Mouse (Mus musculus) myocyte (in vitro differentiated cells): Measurements from ENCODE around the gene Sugt1. TPM values are rescaled to one million over a fixed set of nuclear protein-coding genes. Genes with fewer than 3 reads are reported as not detected.

Source experiments
- H3K27me3 ChIP-seq: one replicate; pipeline ENCODE4 v1.6.1; 2011; ENCODE audit not compliant: control insufficient read depth, insufficient read depth, insufficient read length
- H3K36me3 ChIP-seq: one replicate; pipeline ENCODE4 v1.6.1; 2011; ENCODE audit not compliant: control insufficient read depth, insufficient read depth
- H3K4me2 ChIP-seq: one replicate; pipeline ENCODE4 v1.6.1; 2011; ENCODE audit warnings: low read depth, control low read depth
- H3K4me3 ChIP-seq: one replicate; pipeline ENCODE4 v1.5.1; 2011; ENCODE audit warnings: mild to moderate bottlenecking, control low read depth, moderate library complexity
- H3K79me2 ChIP-seq: one replicate; pipeline ENCODE4 v1.6.1; 2011; ENCODE audit not compliant: control insufficient read depth, insufficient read depth
- H3ac ChIP-seq: one replicate; pipeline ENCODE4 v1.6.1; 2011; ENCODE audit not compliant: control insufficient read depth, insufficient read length
- CEBPB ChIP-seq: IDR thresholded peaks from 2 replicates; pipeline ENCODE4 v1.6.1; 2011; ENCODE audit warnings: mild to moderate bottlenecking, moderate library complexity; ENCODE audit not compliant: poor library complexity, insufficient read depth, severe bottlenecking
- E2F4 ChIP-seq: IDR thresholded peaks from one replicate; pipeline ENCODE4 v1.6.1; 2011; ENCODE audit warnings: mild to moderate bottlenecking, control low read depth, moderate library complexity; ENCODE audit not compliant: insufficient read depth
- MAX ChIP-seq: IDR thresholded peaks from one replicate; pipeline ENCODE4 v1.6.1; 2011; ENCODE audit warnings: low read depth, mild to moderate bottlenecking, control low read depth
- MYOD1 ChIP-seq, 3 experiments: IDR thresholded peaks; one replicate each; pipeline ENCODE4 v1.6.1; 2011; ENCODE audit warnings: control low read depth in 2 of 3, low read depth in 2 of 3, mild to moderate bottlenecking in 2 of 3, moderate library complexity in 1 of 3; ENCODE audit not compliant: insufficient read length in 2 of 3, control insufficient read depth in 1 of 3
- MYOG ChIP-seq, 3 experiments: IDR thresholded peaks; one replicate each; pipeline ENCODE4 v1.6.1; 2011; ENCODE audit warnings: control low read depth in 2 of 3, low read depth in 2 of 3, mild to moderate bottlenecking in 2 of 3; ENCODE audit not compliant: insufficient read length in 2 of 3, control insufficient read depth in 1 of 3, insufficient read depth in 1 of 3
- POLR2A ChIP-seq: IDR thresholded peaks from one replicate; pipeline ENCODE4 v1.6.1; 2011; ENCODE audit warnings: low read depth, mild to moderate bottlenecking, control low read depth, moderate library complexity; ENCODE audit not compliant: insufficient read length
- POLR2AphosphoS2 ChIP-seq: IDR thresholded peaks from one replicate; pipeline ENCODE4 v1.6.1; 2011; ENCODE audit warnings: low read depth, control low read depth; ENCODE audit not compliant: insufficient read length
- REST ChIP-seq: IDR thresholded peaks from one replicate; pipeline ENCODE4 v1.6.1; 2011; ENCODE audit warnings: mild to moderate bottlenecking, control low read depth, moderate library complexity; ENCODE audit not compliant: insufficient read depth, insufficient read length
- SRF ChIP-seq: IDR thresholded peaks from one replicate; pipeline ENCODE4 v1.6.1; 2011; ENCODE audit warnings: low read depth; ENCODE audit not compliant: control insufficient read depth, insufficient read length
- TCF12 ChIP-seq: IDR thresholded peaks from one replicate; pipeline ENCODE4 v1.6.1; 2011; ENCODE audit warnings: mild to moderate bottlenecking, control low read depth; ENCODE audit not compliant: poor library complexity, insufficient read depth, severe bottlenecking
- TCF3 ChIP-seq: IDR thresholded peaks from one replicate; pipeline ENCODE4 v1.6.1; 2011; ENCODE audit warnings: low read depth, control low read depth; ENCODE audit not compliant: insufficient read length
- USF1 ChIP-seq: IDR thresholded peaks from one replicate; pipeline ENCODE4 v1.6.1; 2011; ENCODE audit warnings: low read depth, mild to moderate bottlenecking, control low read depth, moderate library complexity
- polyA plus RNA-seq: library from polyadenylated mRNA; unstranded; fragments of >200 nt; fragmentation: generic; extraction: Trizol; gene quantifications from one replicate; pipeline ENCODE4 v1.2.1, GENCODE M21; 2012; ENCODE audit warnings: missing spikeins

Gene Sugt1
- polyA plus RNA-seq, 1 experiment = 65.4 TPM

DNA sequence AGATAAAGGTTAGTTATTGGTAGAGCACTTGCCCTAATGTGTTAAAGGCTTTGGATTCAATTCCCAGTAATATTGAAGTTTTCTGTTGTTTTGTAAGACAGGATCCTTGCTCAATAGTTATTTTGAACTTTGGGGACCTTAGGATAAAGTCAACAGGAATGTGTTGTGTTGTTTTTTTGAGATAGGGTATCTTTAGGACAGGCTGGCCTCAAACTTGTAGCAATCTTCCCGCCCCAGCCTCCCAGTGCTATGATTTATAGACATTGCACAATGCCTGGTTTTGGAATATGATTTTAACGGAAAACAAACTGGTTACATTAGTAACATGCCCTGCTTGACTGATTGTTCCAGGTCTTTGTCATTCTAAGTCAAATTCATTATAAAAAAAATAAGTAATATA is 45.7 kb downstream of the Sugt1 start:
- Histone ChIP-seq H3K27me3 (no peaks in the 10 kb centered on the region), H3ac (no peak overlapping the region), H3K4me2 (no peak overlapping the region), H3K79me2 (no peaks in the 10 kb centered on the region), H3K36me3 (peaks cover 22% of the 10 kb centered on the region), H3K4me3 (no peak overlapping the region)
- no peak for TF ChIP-seq E2F4
- TF ChIP-seq USF1 = no peak
- no peak for TF ChIP-seq TCF3
- TF ChIP-seq MYOG (IDR thresholded peaks at IDR 0.05; ENCODE audit: control insufficient read depth in 1 of 3, insufficient read depth in 1 of 3, insufficient read length in 2 of 3, low read depth in 2 of 3) = no peak
- no peak for TF ChIP-seq MYOD1 (IDR thresholded peaks at IDR 0.05; ENCODE audit: control insufficient read depth in 1 of 3, insufficient read length in 2 of 3, low read depth in 2 of 3)
- TF ChIP-seq MAX = no peak
- no peak for TF ChIP-seq TCF12
- TF ChIP-seq SRF = no peak
- no peak for TF ChIP-seq CEBPB
- TF ChIP-seq POLR2AphosphoS2 = no peak
- TF ChIP-seq POLR2A = no peak
- TF ChIP-seq REST = no peak

DNA sequence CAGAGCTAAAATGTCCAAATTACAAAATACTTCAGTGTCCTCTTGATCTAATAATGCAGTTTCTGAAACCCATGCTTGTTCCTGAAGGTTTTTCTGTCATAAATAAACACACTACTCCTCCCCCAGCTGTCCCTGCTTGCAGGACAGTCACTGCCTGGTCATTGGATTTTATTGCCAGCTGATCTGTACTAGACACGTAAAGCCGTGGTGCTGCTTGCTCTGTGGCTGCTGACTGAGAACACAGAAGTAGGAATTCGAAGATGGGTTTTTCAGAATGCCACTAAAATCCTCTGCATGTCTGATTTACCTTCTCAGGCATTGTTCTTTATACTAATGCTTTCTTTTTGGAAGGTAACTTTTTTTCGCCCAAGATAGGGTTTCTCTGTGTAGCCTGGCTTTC is 49.3 kb downstream of the Sugt1 start:
- no peaks in the 10 kb centered on the region for H3K36me3 ChIP-seq
- H3ac ChIP-seq = no peak overlapping the region
- no peaks in the 10 kb centered on the region for H3K79me2 ChIP-seq
- H3K4me3 ChIP-seq = no peak overlapping the region
- peaks cover 3% of the 10 kb centered on the region for H3K27me3 ChIP-seq
- H3K4me2 ChIP-seq = no peak overlapping the region
- TF ChIP-seq TCF12 (no peak), MYOD1 (IDR thresholded peaks at IDR 0.05; ENCODE audit: control insufficient read depth in 1 of 3, insufficient read length in 2 of 3, low read depth in 2 of 3) (no peak), MYOG (IDR thresholded peaks at IDR 0.05; ENCODE audit: control insufficient read depth in 1 of 3, insufficient read depth in 1 of 3, insufficient read length in 2 of 3, low read depth in 2 of 3) (no peak), POLR2AphosphoS2 (no peak), POLR2A (no peak), E2F4 (no peak), REST (no peak), USF1 (no peak), SRF (no peak), TCF3 (no peak), MAX (no peak), CEBPB (no peak)

DNA sequence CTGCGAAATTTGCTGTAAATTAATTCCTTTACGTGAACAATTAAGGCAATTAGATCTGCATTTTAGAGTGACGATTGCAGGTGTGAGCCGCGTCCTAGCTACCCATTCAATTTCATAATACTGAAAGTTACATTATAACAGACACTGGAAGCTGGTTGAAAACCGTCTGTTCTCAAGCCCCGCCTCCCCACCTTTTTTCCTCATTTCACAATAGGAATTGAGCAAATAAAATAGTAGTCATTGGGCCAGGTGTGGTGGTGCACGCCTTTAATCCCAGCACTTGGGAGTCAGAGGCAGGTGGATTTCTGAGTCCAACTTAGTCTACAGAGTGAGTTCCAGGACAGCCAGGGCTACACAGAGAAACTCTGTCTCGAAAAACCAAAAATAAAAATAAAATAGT is 54.6 kb downstream of the Sugt1 start:
- Histone ChIP-seq H3K27me3 (peaks cover 14% of the 10 kb centered on the region), H3K4me3 (no peak overlapping the region), H3K79me2 (no peaks in the 10 kb centered on the region), H3K36me3 (no peaks in the 10 kb centered on the region), H3K4me2 (no peak overlapping the region), H3ac (no peak overlapping the region)
- TF ChIP-seq POLR2AphosphoS2 = no peak
- TF ChIP-seq TCF3 = no peak

DNA sequence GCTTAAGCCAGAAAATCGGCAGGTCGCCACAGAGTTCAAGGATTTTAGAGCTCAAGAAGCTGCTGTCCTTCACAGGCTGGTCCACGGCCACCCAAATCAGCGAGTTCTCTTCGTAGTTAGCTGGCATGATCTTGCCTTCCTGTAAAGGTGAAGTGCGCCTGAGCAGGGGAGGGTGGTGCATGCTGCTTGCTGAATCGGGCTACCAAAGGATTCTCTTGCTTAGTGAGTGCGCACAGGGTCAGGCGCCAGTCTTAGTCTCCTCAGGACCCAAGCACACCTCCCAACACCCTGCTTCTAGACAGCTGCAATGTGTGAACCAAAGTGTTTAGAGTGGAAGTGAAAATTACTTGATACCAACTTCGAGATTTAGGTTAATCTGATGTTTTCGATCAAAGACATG is 57.9 kb downstream of the Sugt1 start:
- H3K4me3 ChIP-seq = no peak overlapping the region
- no peak overlapping the region for H3ac ChIP-seq
- H3K36me3 ChIP-seq = no peaks in the 10 kb centered on the region
- TF ChIP-seq TCF12 (no peak), TCF3 (no peak), POLR2A (no peak), CEBPB (no peak), REST (no peak), USF1 (no peak)
- H3K4me2 ChIP-seq = no peak overlapping the region
- H3K27me3 ChIP-seq = peaks cover 19% of the 10 kb centered on the region
- no peaks in the 10 kb centered on the region for H3K79me2 ChIP-seq

DNA sequence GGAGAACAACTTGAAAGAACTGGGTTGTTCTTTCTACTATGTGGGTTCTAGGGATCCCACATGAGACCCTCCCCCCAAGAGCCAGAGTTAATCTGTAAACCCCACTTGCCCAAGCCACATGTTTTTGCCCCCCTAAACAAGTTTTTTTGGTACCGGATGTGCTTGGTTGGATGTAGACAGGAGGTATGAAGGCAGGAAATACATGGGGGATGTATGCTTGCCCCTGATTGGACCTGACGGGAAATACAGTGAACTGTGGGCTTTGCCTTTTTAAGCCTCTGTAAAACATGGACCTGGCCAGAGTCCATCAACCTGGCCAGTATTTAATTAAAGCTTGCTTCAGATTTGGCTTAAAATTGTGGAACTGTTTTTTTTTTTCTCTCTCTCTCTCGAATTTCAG is 62.2 kb downstream of the Sugt1 start:
- Histone ChIP-seq H3K4me2 (no peak overlapping the region), H3K79me2 (no peaks in the 10 kb centered on the region), H3K36me3 (no peaks in the 10 kb centered on the region), H3K4me3 (no peak overlapping the region), H3K27me3 (peaks cover 34% of the 10 kb centered on the region), H3ac (no peak overlapping the region)
- TF ChIP-seq MAX (no peak), USF1 (no peak), MYOG (IDR thresholded peaks at IDR 0.05; ENCODE audit: control insufficient read depth in 1 of 3, insufficient read depth in 1 of 3, insufficient read length in 2 of 3, low read depth in 2 of 3) (no peak), TCF12 (no peak), SRF (no peak)
